Mouse (Mus musculus): ENCODE measurements around the gene Thrap3. TPM values are rescaled to one million over a fixed set of nuclear protein-coding genes. Genes with fewer than 3 reads are reported as not detected.

Thrap3 gene
- polyA plus RNA-seq (2014; fragmentation: Nextera tagmentation; extraction: Ambion mirVana) = 199 and 207 TPM in 2 replicates

DNA sequence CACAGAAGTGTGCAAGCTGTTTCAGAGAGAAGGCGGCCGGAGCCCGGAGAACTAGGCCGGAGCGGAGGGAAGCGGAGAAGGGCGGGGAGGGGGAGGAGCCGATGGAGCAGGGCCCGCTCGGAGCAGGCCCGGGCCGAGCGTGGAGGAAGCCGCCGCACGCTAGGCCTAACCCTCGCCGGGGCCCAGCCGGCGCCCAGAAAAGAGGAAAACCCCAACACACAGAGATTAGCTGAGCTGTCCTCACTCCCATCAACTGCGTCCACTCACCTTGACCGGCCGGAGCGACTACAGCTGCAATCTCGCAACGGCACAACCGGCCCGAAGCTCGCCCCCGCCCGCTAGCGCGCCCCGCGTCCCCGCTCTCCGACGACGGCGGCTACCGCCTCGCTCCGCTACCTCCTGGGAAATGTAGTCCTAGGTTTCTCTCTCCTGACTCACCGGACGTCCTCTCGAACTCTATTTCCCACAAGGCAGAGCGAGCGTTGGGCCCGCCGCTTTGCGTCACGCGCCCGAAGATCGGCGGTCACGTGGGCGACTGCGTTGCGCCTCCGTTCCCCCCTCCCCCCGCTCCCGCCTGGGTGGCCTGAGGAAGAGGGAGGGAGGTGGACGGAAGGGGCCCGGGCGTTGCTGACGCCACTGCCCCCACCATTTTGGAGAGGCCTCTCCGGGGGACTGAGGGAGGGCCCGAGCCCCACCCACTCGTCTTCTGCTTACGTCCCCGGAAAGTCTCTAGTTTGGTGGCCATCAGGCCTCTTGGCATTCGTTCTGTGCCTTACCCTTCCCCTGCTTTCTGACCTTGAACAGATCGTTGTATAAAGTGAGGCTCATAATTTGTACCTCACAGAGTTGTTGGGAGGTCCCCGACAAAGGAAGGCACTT lies at the start of gene Thrap3:
Gene Thrap3, minus strand, starts transcription at position 458 of the 879 bp plus-strand sequence.
- peak; percentile 99 for DNase-seq (ENCODE audit: low spot score)
- peak; percentile 96 for ATAC-seq (replicated peaks; ENCODE audit: low FRiP score)
- H3K4me2 ChIP-seq = peak within 1 kb of the TSS; percentile 89
- no peaks in the 10 kb centered on the region for H3K27me3 ChIP-seq (replicated peaks; ENCODE audit: control insufficient read depth, insufficient read depth, low read length)
- H3K36me3 ChIP-seq (ENCODE audit: control insufficient read depth, insufficient read depth, low read length) = peaks cover 2% of the 10 kb centered on the region; the same call in 1 of the 2 replicates
- peak within 1 kb of the TSS; percentile 90 for H3K9ac ChIP-seq (ENCODE audit: low read depth, low read length)
- no peaks in the 10 kb centered on the region for H3K9me3 ChIP-seq (ENCODE audit: control insufficient read depth, low read length)
- peak within 1 kb of the TSS; percentile 68 for H3K4me3 ChIP-seq (ENCODE audit: low read depth, low read length)
- under 1% methylated on average over 74 of the region's 75 CpGs for WGBS
- peaks cover 45% of the 10 kb centered on the region for H3K4me1 ChIP-seq (replicated peaks; ENCODE audit: control insufficient read depth, insufficient read depth, low read length)
- peak within 1 kb of the TSS; percentile 92 for H3K27ac ChIP-seq (ENCODE audit: low read depth, low read length)

DNA sequence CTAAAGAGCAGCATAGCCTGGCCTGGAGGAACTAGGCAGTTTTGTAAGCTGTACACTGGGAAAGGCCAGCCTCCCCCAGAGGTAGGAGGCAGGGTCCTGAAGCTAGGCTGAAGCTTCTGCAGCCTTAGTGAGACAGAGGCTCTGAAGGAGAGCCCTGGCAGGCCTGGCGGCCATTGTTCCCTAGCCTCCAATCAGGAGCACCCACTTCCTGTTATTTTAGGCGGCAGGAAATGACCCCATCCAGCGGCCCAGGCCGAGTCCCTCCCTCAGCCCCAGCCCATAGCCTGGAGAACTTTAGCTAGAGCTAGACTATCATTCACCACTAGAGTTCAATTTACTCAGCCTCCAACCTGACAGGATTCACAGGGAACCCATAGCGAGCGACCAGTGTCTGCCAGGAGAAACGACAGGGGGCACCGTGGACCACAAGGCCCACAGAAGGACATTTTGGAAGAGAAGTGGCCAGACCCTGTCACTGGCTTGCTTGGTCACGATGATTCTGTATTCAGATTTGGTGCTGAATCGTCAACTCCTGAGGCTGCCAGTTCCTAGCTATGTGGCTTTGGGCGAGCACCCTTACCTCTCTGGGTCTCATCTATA lies 49.2 kb upstream of the Thrap3 start:
- Histone ChIP-seq H3K27ac (ENCODE audit: low read depth, low read length) (peak overlapping the region; percentile 2; the same call in 1 of the 2 replicates), H3K4me1 (replicated peaks; ENCODE audit: control insufficient read depth, insufficient read depth, low read length) (peaks cover 22% of the 10 kb centered on the region), H3K9ac (ENCODE audit: low read depth, low read length) (no peak overlapping the region), H3K36me3 (ENCODE audit: control insufficient read depth, insufficient read depth, low read length) (no peaks in the 10 kb centered on the region; the same call in 1 of the 2 replicates), H3K4me2 (peak overlapping the region; percentile 3), H3K4me3 (ENCODE audit: low read depth, low read length) (no peak overlapping the region), H3K27me3 (replicated peaks; ENCODE audit: control insufficient read depth, insufficient read depth, low read length) (no peaks in the 10 kb centered on the region), H3K9me3 (ENCODE audit: control insufficient read depth, low read length) (no peaks in the 10 kb centered on the region)
- no peak for DNase-seq (ENCODE audit: low spot score)
- WGBS = 43% methylated on average over 11 of the region's 11 CpGs
- no peak for ATAC-seq (replicated peaks; ENCODE audit: low FRiP score)

DNA sequence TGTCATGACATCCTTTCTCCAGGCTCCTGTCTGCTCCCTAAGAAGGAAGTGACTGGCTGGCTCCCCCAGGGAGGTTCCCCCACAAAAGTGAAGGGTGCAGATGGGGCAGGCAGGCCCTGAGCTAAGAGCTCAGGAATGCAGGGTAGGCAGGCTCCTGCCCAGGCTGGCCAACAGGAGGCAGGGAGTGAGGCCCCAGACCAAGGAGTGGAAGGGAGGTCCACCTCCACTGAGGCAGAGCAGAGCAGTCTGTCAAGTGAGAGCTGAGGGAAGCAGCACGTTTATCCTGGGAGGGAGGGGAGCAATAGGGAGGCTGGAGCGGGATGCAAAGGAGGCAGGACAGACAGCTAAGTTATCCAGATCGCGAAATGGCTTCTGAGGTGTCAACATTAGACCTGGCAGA lies 48.1 kb upstream of the Thrap3 start:
- ATAC-seq (replicated peaks; ENCODE audit: low FRiP score) (no peak), DNase-seq (ENCODE audit: low spot score) (no peak)
- 50% methylated on average over 4 of the region's 4 CpGs for WGBS
- Histone ChIP-seq H3K9ac (ENCODE audit: low read depth, low read length) (no peak overlapping the region), H3K4me3 (ENCODE audit: low read depth, low read length) (no peak overlapping the region), H3K4me2 (no peak overlapping the region), H3K36me3 (ENCODE audit: control insufficient read depth, insufficient read depth, low read length) (peaks cover under 1% of the 10 kb centered on the region), H3K4me1 (replicated peaks; ENCODE audit: control insufficient read depth, insufficient read depth, low read length) (peaks cover 21% of the 10 kb centered on the region), H3K27ac (ENCODE audit: low read depth, low read length) (no peak overlapping the region), H3K9me3 (ENCODE audit: control insufficient read depth, low read length) (no peaks in the 10 kb centered on the region), H3K27me3 (replicated peaks; ENCODE audit: control insufficient read depth, insufficient read depth, low read length) (no peaks in the 10 kb centered on the region)

DNA sequence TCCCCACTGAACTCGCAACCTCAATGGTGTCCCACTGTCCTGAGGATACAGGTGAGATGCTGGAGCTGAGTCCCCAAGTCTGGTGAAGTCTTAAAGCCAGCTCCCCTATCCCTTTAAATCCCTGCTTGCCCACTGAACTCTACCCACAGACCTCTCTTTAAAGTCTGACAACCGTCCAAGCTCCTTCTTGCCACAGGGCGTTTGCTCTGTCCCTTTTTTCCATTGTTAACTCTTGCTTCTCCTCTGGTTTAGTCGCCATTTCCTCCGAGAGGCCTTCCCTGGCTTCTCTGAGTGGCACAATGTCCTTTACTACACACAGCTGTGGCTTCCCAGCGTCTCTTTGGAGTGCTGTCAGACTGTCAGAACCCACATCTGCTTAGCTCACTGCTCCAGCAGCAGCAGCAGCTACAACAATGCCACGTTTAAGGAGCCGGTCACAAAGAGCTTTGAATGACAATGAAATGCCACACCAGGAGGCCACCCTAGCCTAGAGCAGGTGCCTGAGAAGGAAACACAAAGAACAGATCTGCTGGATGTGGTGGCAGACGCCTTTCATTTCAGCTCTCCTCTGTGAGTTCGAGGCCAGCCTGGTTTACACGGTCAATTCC lies 45.8 kb upstream of the Thrap3 start:
- WGBS = 52% methylated on average over 11 of the region's 11 CpGs
- Histone ChIP-seq H3K36me3 (ENCODE audit: control insufficient read depth, insufficient read depth, low read length) (peaks cover 4% of the 10 kb centered on the region), H3K9me3 (ENCODE audit: control insufficient read depth, low read length) (no peaks in the 10 kb centered on the region), H3K4me3 (ENCODE audit: low read depth, low read length) (no peak overlapping the region), H3K27me3 (replicated peaks; ENCODE audit: control insufficient read depth, insufficient read depth, low read length) (no peaks in the 10 kb centered on the region), H3K4me1 (replicated peaks; ENCODE audit: control insufficient read depth, insufficient read depth, low read length) (peaks cover 10% of the 10 kb centered on the region), H3K4me2 (no peak overlapping the region), H3K9ac (ENCODE audit: low read depth, low read length) (no peak overlapping the region), H3K27ac (ENCODE audit: low read depth, low read length) (no peak overlapping the region)
- no peak for ATAC-seq (replicated peaks; ENCODE audit: low FRiP score)
- no peak for DNase-seq (ENCODE audit: low spot score)

DNA sequence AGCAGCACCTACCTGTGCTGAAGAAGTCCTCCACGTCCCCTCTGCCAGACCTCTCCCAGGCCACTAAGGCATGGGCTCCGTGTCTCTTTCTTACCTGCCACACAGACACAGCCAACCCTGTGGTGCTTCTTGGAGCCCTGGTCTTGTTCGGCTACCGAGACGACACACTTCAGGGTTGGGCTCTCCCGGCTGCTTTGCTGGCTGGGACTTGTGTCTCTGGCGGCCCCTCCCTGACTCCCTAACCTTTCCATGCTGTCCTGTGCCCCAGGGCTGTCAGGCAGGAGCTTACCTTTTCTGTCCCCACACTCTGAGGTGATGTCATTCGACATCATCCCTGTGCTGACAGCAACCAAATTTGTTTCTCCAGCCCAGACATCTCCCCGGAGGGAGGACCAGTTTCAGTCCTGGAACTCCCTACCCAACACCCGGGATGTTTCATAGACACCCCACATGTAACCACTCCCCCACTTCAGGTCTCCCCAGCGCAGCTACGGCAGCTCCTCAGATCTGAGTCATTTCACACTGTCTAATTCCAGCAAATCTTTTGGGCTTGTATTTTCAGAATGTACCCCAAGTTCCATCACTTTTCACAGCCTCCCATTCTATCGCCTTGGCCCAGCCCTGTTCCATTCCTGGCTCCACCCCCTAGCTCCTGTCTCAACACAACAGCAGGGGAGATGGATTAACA lies 43.8 kb upstream of the Thrap3 start:
- Histone ChIP-seq H3K9me3 (ENCODE audit: control insufficient read depth, low read length) (no peaks in the 10 kb centered on the region), H3K4me1 (replicated peaks; ENCODE audit: control insufficient read depth, insufficient read depth, low read length) (peaks cover 5% of the 10 kb centered on the region; the same call in 1 of the 2 replicates), H3K36me3 (ENCODE audit: control insufficient read depth, insufficient read depth, low read length) (peaks cover 4% of the 10 kb centered on the region), H3K27ac (ENCODE audit: low read depth, low read length) (no peak overlapping the region), H3K4me3 (ENCODE audit: low read depth, low read length) (no peak overlapping the region), H3K9ac (ENCODE audit: low read depth, low read length) (no peak overlapping the region), H3K27me3 (replicated peaks; ENCODE audit: control insufficient read depth, insufficient read depth, low read length) (no peaks in the 10 kb centered on the region), H3K4me2 (no peak overlapping the region)
- ATAC-seq (replicated peaks; ENCODE audit: low FRiP score) (0 out of 2 replicates have a peak, but pooled peaks have one; percentile 26), DNase-seq (ENCODE audit: low spot score) (no peak)
- 80% methylated on average over 13 of the region's 13 CpGs for WGBS

DNA sequence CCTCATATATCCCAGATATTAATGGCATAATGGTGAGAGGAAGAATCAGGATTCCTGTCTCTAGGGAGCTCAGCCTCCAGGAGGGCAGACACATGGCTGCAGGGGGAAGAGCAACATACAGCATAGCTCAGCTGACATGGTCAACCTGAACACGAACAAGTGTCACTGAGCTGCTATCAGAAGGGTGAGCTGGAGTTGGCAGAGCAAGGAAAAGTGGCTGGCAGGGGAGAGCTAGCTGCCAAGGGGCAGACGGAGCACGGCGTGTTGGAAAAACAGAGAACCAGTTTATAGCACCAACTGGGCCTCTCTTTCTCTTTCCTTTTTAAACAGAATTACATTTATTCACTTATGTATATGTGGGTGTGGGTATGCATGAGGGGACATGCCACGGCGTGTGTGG lies 40.0 kb upstream of the Thrap3 start:
- Histone ChIP-seq H3K4me2 (no peak overlapping the region), H3K4me1 (replicated peaks; ENCODE audit: control insufficient read depth, insufficient read depth, low read length) (no peaks in the 10 kb centered on the region), H3K27ac (ENCODE audit: low read depth, low read length) (no peak overlapping the region), H3K9me3 (ENCODE audit: control insufficient read depth, low read length) (no peaks in the 10 kb centered on the region), H3K4me3 (ENCODE audit: low read depth, low read length) (no peak overlapping the region), H3K27me3 (replicated peaks; ENCODE audit: control insufficient read depth, insufficient read depth, low read length) (no peaks in the 10 kb centered on the region), H3K36me3 (ENCODE audit: control insufficient read depth, insufficient read depth, low read length) (peaks cover 13% of the 10 kb centered on the region), H3K9ac (ENCODE audit: low read depth, low read length) (no peak overlapping the region)
- no peak for DNase-seq (ENCODE audit: low spot score)
- WGBS = 88% methylated on average over 6 of the region's 6 CpGs
- ATAC-seq (replicated peaks; ENCODE audit: low FRiP score) = no peak

DNA sequence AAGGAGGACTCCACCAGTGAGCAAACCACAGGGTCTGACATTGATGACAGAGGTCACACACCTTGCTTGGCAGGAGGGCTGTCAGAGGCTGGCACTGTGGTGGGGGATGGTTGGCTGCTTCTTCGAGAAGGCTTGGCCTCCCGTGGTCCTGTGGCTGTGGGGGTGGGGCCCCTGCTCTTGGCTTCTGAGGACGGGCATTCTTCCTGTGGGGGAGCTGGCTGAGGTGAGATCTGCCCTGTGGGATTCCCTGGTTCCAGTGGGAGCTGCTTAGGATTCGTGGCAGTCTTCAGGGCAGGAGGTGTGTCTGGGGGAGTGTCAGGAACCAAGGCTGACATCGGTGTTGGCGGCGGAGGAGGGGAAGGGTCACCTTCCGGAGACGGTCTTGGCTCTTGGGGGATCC lies 39.4 kb upstream of the Thrap3 start:
- DNase-seq (ENCODE audit: low spot score) (no peak), ATAC-seq (replicated peaks; ENCODE audit: low FRiP score) (no peak)
- Histone ChIP-seq H3K36me3 (ENCODE audit: control insufficient read depth, insufficient read depth, low read length) (peaks cover 14% of the 10 kb centered on the region), H3K27me3 (replicated peaks; ENCODE audit: control insufficient read depth, insufficient read depth, low read length) (no peaks in the 10 kb centered on the region), H3K4me1 (replicated peaks; ENCODE audit: control insufficient read depth, insufficient read depth, low read length) (no peaks in the 10 kb centered on the region), H3K9ac (ENCODE audit: low read depth, low read length) (no peak overlapping the region), H3K9me3 (ENCODE audit: control insufficient read depth, low read length) (no peaks in the 10 kb centered on the region), H3K4me3 (ENCODE audit: low read depth, low read length) (no peak overlapping the region), H3K4me2 (no peak overlapping the region), H3K27ac (ENCODE audit: low read depth, low read length) (no peak overlapping the region)
- 55% methylated on average over 9 of the region's 9 CpGs for WGBS

DNA sequence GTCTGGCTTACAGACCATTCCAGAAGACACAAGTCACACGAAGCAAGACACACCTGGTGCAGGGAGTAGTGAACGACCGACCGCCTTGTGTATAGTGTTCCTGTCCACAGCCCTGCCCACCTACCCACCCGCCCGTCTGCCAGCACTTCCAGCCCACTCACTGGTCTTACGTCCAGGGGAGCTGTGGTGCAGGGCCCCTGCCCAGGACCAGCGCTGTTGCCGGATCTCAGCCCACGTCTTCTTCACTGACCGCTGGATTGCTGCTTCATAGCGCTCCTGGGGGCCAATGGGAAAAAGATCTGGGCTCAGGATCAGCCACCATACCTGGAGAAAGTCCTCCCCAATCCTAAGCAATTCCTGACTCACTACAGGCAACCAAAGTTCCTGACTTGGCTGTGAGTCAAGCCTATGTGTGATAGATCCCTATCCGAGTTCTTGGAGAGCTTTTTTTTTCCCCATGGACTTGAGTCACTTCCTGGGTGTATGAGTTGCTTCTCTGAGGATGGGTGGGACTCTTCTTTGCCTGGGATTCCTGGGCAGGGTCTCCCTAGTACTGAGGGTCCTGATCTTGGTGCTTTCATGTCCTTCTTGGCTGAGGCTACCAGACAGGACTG lies 37.4 kb upstream of the Thrap3 start:
- Histone ChIP-seq H3K4me3 (ENCODE audit: low read depth, low read length) (no peak overlapping the region), H3K9me3 (ENCODE audit: control insufficient read depth, low read length) (no peaks in the 10 kb centered on the region), H3K27ac (ENCODE audit: low read depth, low read length) (no peak overlapping the region), H3K4me1 (replicated peaks; ENCODE audit: control insufficient read depth, insufficient read depth, low read length) (no peaks in the 10 kb centered on the region), H3K4me2 (no peak overlapping the region), H3K27me3 (replicated peaks; ENCODE audit: control insufficient read depth, insufficient read depth, low read length) (no peaks in the 10 kb centered on the region), H3K9ac (ENCODE audit: low read depth, low read length) (no peak overlapping the region), H3K36me3 (ENCODE audit: control insufficient read depth, insufficient read depth, low read length) (peaks cover 19% of the 10 kb centered on the region)
- ATAC-seq (replicated peaks; ENCODE audit: low FRiP score) (no peak), DNase-seq (ENCODE audit: low spot score) (no peak)
- WGBS = 91% methylated on average over 13 of the region's 13 CpGs

Data from liver, embryonic 11.5 days (tissue).